Mouse (Mus musculus): Measurements from ENCODE around the gene Slpi.
"Not testable (repeated sequence)": the region's sequence is repeated elsewhere in the genome, so short reads cannot be mapped to it uniquely, and the experiment has no call there.

Slpi gene

GRCm38 (mm10) chr2:164377478-164378426 lies 11.1 kb downstream of the Slpi start:
- peak in 1 of 2 experiments; percentile 57 for DNase-seq (ENCODE audit: low spot score in 2 of 2)

- DNase-seq (ENCODE audit: low spot score in 2 of 2), result no peak
These were observed 15.7 kb downstream of the Slpi start for GRCm38 (mm10) chr2:164373187-164373586.

DNA sequence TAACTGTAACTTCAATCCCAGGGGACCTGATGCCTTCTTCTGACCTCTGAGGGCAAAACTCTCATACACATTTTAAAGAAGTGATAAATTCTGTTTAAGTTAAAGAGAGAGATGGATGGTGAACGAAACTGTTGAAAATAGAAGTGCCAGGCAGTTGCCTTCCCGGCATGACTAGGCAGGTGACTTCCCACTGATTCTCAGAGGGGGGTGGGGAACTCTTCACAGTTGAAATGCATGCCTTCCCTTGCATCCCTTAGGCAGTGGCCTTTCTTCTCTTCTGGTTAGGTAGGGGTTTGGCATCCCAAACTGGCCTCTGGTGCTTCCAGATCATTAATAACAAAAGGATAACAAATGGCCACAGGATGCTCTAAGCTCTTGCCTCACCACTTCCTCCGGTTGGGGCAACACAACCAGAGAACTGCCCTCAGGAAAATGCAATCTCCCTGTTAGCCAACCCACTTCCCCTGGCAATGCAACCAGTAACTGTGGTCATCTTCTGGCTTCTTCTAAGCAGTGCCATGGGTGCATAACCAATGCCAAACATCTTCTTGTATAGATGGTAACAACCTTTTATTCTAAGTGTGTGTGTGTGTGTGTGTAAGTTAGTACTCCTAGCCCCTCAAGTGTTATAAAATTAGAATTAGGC lies 16.4 kb downstream of the Slpi start:
- DNase-seq (ENCODE audit: low spot score in 2 of 2), result no peak

GRCm38 (mm10) chr2:164371371-164371770 lies 17.5 kb downstream of the Slpi start:
- no peak for DNase-seq (ENCODE audit: low spot score in 2 of 2)

- no peak for DNase-seq (ENCODE audit: low spot score in 2 of 2)
These were observed 20.2 kb downstream of the Slpi start for GRCm38 (mm10) chr2:164368620-164369105.

GRCm38 (mm10) chr2:164366947-164367346 lies 21.9 kb downstream of the Slpi start:
- DNase-seq (ENCODE audit: low spot score in 2 of 2), result no peak

DNA sequence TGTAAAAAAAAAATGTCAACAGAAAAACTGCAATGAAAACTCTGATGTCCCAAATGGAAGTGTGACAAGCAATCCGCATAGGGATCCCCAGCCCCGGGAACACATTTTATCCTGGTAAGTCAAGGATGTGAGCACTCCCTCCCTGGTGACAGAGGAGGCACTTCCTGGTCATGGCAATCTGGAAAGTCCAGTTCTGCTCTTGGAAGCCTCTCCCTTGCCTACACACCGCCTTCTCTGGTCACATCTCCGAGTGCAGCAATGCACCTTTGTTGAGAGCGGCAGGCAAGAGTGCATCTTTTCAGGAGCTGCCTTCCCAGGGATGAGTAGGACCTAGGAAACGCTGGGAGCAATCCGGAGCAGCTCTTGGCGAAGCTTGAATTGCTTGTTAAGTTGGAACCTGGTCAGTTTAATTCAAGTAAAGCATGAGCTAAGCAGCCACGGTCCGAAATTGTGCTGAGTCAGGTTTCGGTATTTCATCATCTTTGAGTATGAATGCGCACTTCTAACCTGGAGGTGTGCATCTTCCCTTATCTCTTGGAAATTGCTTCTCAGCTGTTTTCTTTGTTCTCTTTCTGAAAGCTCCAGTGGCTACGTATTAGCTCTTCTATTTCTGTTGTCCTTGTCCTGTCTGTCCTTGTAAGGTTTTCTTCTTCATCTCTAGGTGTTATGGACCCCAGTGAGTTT lies 27.8 kb downstream of the Slpi start:
- DNase-seq (ENCODE audit: low spot score in 2 of 2), result no peak

DNA sequence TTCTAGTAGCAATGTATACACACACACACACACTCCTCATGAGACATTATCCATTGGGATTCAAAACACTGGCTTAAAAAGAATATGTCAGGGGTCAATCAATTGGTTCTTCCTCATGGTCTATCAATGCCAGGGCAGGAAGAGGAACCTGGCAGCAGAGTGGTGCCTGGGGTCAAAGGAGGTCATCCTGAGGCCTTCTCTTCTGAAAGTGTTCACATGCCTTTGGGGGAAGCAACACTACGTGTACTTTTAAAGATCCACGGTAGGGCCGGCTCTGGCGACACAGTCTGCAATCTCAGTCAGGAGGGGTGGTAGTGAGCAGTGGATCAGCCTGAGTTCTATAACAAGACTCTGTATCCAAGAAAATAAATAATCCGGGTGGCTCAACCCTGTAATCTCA lies 29.2 kb downstream of the Slpi start:
- no peak for DNase-seq (ENCODE audit: low spot score in 2 of 2)

- no peak for DNase-seq (ENCODE audit: low spot score in 2 of 2)
These were observed 29.9 kb downstream of the Slpi start for GRCm38 (mm10) chr2:164359031-164359430.

DNA sequence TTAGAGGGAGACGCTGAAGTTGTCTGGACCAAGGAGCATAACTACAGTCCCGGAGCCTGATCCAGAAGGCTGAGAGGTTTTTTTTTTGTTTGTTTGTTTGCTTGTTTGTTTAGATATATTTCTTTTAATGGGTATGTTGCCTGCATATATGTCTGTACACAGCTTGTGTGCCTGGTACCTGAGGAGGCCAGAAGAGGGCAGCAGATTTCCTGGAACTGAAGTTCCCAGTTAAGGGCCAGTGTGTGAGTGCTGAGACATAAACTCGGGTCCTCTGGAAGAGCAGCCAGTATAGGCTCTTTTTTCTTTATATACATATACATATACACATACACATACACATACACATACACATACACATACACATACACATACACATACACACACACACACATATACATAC lies 30.5 kb downstream of the Slpi start:
- DNase-seq (ENCODE audit: low spot score in 2 of 2), result no peak

DNA sequence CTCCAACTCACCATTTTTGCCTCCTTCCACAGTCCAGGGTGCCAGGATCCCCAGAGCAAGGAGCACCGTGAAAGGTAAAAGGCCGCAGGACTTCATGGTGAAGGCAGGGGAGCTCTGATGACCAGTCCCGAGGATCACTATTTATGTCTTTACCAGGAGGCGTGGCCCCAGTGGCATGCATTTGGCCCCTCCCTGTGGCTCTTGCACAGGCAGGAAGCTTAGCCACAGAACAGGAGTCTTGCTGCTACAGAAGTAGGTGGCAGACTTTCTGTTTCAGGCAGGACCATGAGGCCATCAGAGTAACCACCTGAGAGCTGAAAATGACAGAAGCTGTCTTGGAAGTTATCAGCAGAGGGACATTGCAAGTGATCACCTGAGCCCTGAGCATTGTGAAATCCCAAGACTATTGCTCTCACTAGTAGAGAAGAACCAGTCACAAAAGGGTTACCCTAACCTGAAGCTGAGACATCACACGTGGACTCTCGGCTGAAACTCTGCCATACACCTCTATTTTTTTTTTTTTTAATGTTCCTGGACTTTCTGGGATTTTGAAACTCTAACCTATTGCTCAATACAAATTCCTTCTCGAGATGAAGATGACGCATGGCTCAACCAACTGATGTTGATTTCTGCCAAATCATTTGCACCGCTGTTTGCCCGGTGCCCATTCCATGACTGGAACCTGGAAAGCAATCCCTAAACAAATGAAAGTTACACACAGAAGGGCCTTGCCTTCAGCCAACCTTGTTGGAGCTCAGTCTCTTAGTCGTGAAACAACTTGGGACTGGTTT lies 32.5 kb downstream of the Slpi start:
- DNase-seq (ENCODE audit: low spot score in 2 of 2), result peak in 1 of 2 experiments; percentile 25

DNA sequence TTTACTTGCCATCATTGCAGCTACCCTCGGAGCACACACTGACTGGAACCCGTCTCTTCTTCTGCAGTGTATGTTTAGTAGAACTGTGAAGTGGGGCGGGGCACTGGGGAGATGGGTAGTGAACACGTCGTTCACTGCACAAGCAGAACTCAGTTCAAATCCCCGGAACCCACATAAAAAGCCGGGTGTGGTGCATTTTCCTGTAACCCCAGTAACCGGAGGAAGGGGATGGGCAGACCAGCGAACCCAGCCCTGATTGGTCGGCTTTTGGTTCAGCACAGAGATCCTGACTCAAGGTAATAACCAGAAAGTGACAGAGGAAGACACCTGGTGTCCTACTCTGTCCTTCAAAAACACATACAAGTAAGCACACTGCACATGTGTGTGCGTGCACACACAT lies 35.5 kb downstream of the Slpi start:
- no peak for DNase-seq (ENCODE audit: low spot score in 2 of 2)

DNA sequence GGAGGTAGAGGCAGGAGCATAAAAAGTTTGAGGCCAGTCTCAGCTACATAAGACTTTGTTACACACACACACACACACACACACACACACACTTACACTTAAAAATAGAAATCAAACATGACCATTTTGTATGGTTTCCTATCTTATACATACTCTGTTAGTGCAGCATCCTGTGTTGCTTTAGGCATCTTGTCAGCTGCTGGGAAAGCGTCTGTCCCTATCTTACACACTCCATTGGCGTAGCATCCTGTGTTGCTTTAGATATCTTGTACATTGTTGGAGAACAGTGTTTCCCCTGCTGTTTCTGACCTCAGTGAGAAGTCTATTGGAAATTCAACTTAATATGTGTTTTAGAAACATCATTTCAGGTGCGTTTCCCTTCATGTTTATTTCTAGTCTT lies 36.2 kb downstream of the Slpi start:
- DNase-seq (ENCODE audit: low spot score in 2 of 2), result no peak

GRCm38 (mm10) chr2:164348980-164349379 lies 39.9 kb downstream of the Slpi start:
- DNase-seq (ENCODE audit: low spot score in 2 of 2), result peak in 1 of 2 experiments; percentile 26

- not testable (repeated sequence) for DNase-seq (ENCODE audit: low spot score in 2 of 2)
These were observed 41.2 kb downstream of the Slpi start for GRCm38 (mm10) chr2:164347697-164348096.

- DNase-seq (ENCODE audit: low spot score in 2 of 2), result not testable (repeated sequence)
These were observed 45.2 kb downstream of the Slpi start for GRCm38 (mm10) chr2:164343732-164344131.

GRCm38 (mm10) chr2:164332440-164332839 lies 56.5 kb downstream of the Slpi start, which contains the start of gene Svs5:
Gene Svs5 (plus strand): TSS chr2:164332740.
- not testable (repeated sequence) for DNase-seq (ENCODE audit: low spot score in 2 of 2)

GRCm38 (mm10) chr2:164320983-164321382 lies 67.9 kb downstream of the Slpi start:
- no peak for DNase-seq (ENCODE audit: low spot score in 2 of 2)

DNA sequence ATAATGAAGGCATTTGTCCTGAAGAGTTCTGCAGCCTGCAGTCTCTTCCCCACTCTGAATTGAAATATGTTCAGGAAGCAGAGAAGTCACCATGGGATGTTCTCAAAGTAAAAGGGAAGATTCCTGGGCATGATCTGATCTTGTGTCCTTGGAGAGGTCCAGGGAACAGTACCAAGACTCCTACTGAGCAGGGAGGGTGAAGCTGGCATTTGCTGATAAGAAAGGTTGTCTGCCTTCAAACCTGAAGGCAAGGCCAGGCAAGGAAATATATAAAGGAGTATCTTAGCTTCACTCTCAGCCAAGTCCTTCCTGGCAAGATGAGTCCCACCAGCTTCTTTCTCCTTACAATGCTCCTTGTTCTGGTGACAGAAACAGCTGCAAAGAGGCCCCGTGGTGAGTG lies 72.4 kb downstream of the Slpi start, which contains the start of gene Svs6:
Gene Svs6 (plus strand): TSS at position 301 of the 400 bp plus-strand sequence.
- DNase-seq (ENCODE audit: low spot score in 2 of 2), result not testable (repeated sequence)

GRCm38 (mm10) chr2:164315460-164315859 lies 73.4 kb downstream of the Slpi start:
- DNase-seq (ENCODE audit: low spot score in 2 of 2), result not testable (repeated sequence)

GRCm38 (mm10) chr2:164312599-164312998 lies 76.3 kb downstream of the Slpi start:
- no peak for DNase-seq (ENCODE audit: low spot score in 2 of 2)

All from spleen, postnatal 4 days (tissue).